Mouse (Mus musculus): ENCODE results near the gene Hhip. TPM values are rescaled to one million over a fixed set of nuclear protein-coding genes. Genes with fewer than 3 reads are reported as not detected.
"Not testable (repeated sequence)": the region's sequence is repeated elsewhere in the genome, so short reads cannot be mapped to it uniquely, and the experiment has no call there.

Hhip gene
- polyA plus RNA-seq, 1 experiment from 2014 or later, result 3.8 TPM

- Histone ChIP-seq H3K4me2 (no peak overlapping the region), H3K27me3 (ENCODE audit: control insufficient read depth, insufficient read depth, low read length) (no peaks in the 10 kb centered on the region), H3K4me3 (ENCODE audit: low read depth, low read length) (no peak overlapping the region), H3K4me1 (ENCODE audit: control insufficient read depth, insufficient read depth, low read length) (no peaks in the 10 kb centered on the region), H3K9me3 (ENCODE audit: control insufficient read depth, low read length) (no peaks in the 10 kb centered on the region), H3K36me3 (ENCODE audit: control insufficient read depth, insufficient read depth, low read length) (no peaks in the 10 kb centered on the region), H3K27ac (ENCODE audit: low read depth, low read length) (no peak overlapping the region), H3K9ac (ENCODE audit: low read length) (no peak overlapping the region)
- ATAC-seq (ENCODE audit: low FRiP score), result no peak
- 90% methylated on average over 2 of the region's 2 CpGs for WGBS
- no peak for DNase-seq (ENCODE audit: low spot score, missing footprints)
Measured at GRCm38 (mm10) chr8:80015818-80016217, 42.0 kb downstream of the Hhip start.

- no peaks in the 10 kb centered on the region for H3K9me3 ChIP-seq (ENCODE audit: control insufficient read depth, low read length)
- H3K4me3 ChIP-seq (ENCODE audit: low read depth, low read length), result no peak overlapping the region
- no peak overlapping the region for H3K9ac ChIP-seq (ENCODE audit: low read length)
- H3K36me3 ChIP-seq (ENCODE audit: control insufficient read depth, insufficient read depth, low read length), result no peaks in the 10 kb centered on the region
- no peak for DNase-seq (ENCODE audit: low spot score, missing footprints)
- H3K4me2 ChIP-seq, result no peak overlapping the region
- ATAC-seq (ENCODE audit: low FRiP score), result no peak
- H3K27me3 ChIP-seq (ENCODE audit: control insufficient read depth, insufficient read depth, low read length), result no peaks in the 10 kb centered on the region
- H3K27ac ChIP-seq (ENCODE audit: low read depth, low read length), result no peak overlapping the region
- WGBS, result 84% methylated on average over 5 of the region's 5 CpGs
- no peaks in the 10 kb centered on the region for H3K4me1 ChIP-seq (ENCODE audit: control insufficient read depth, insufficient read depth, low read length)
Measured at GRCm38 (mm10) chr8:80004421-80004820, 53.4 kb downstream of the Hhip start.

GRCm38 (mm10) chr8:80002313-80002712 is 55.5 kb downstream of the Hhip start:
- ATAC-seq (ENCODE audit: low FRiP score), result no peak
- H3K4me1 ChIP-seq (ENCODE audit: control insufficient read depth, insufficient read depth, low read length), result no peaks in the 10 kb centered on the region
- H3K27ac ChIP-seq (ENCODE audit: low read depth, low read length), result no peak overlapping the region
- no peak overlapping the region for H3K4me2 ChIP-seq
- H3K36me3 ChIP-seq (ENCODE audit: control insufficient read depth, insufficient read depth, low read length), result no peaks in the 10 kb centered on the region
- DNase-seq (ENCODE audit: low spot score, missing footprints), result no peak
- H3K9ac ChIP-seq (ENCODE audit: low read length), result no peak overlapping the region
- WGBS, result 87% methylated on average over 5 of the region's 5 CpGs
- H3K27me3 ChIP-seq (ENCODE audit: control insufficient read depth, insufficient read depth, low read length), result no peaks in the 10 kb centered on the region
- no peak overlapping the region for H3K4me3 ChIP-seq (ENCODE audit: low read depth, low read length)
- H3K9me3 ChIP-seq (ENCODE audit: control insufficient read depth, low read length), result no peaks in the 10 kb centered on the region

- Histone ChIP-seq H3K4me2 (no peak overlapping the region), H3K4me1 (ENCODE audit: control insufficient read depth, insufficient read depth, low read length) (no peaks in the 10 kb centered on the region), H3K36me3 (ENCODE audit: control insufficient read depth, insufficient read depth, low read length) (no peaks in the 10 kb centered on the region), H3K27ac (ENCODE audit: low read depth, low read length) (no peak overlapping the region), H3K4me3 (ENCODE audit: low read depth, low read length) (no peak overlapping the region), H3K27me3 (ENCODE audit: control insufficient read depth, insufficient read depth, low read length) (no peaks in the 10 kb centered on the region), H3K9me3 (ENCODE audit: control insufficient read depth, low read length) (no peaks in the 10 kb centered on the region), H3K9ac (ENCODE audit: low read length) (no peak overlapping the region)
- ATAC-seq (ENCODE audit: low FRiP score) (no peak), DNase-seq (ENCODE audit: low spot score, missing footprints) (no peak)
- WGBS, result 68% methylated on average over 6 of the region's 6 CpGs
Measured at GRCm38 (mm10) chr8:79995075-79995474, 62.7 kb downstream of the Hhip start.

GRCm38 (mm10) chr8:79993507-79993906 is 64.3 kb downstream of the Hhip start:
- H3K4me1 ChIP-seq (ENCODE audit: control insufficient read depth, insufficient read depth, low read length), result no peaks in the 10 kb centered on the region

GRCm38 (mm10) chr8:79992121-79992848 is 65.5 kb downstream of the Hhip start:
- 53% methylated on average over 9 of the region's 9 CpGs for WGBS
- H3K27me3 ChIP-seq (ENCODE audit: control insufficient read depth, insufficient read depth, low read length), result no peaks in the 10 kb centered on the region
- H3K9ac ChIP-seq (ENCODE audit: low read length), result no peak overlapping the region
- no peaks in the 10 kb centered on the region for H3K9me3 ChIP-seq (ENCODE audit: control insufficient read depth, low read length)
- ATAC-seq (ENCODE audit: low FRiP score) (no peak), DNase-seq (ENCODE audit: low spot score, missing footprints) (no peak)
- no peaks in the 10 kb centered on the region for H3K4me1 ChIP-seq (ENCODE audit: control insufficient read depth, insufficient read depth, low read length)
- no peak overlapping the region for H3K27ac ChIP-seq (ENCODE audit: low read depth, low read length)
- no peaks in the 10 kb centered on the region for H3K36me3 ChIP-seq (ENCODE audit: control insufficient read depth, insufficient read depth, low read length)
- H3K4me2 ChIP-seq, result no peak overlapping the region
- no peak overlapping the region for H3K4me3 ChIP-seq (ENCODE audit: low read depth, low read length)

More at GRCm38 (mm10) chr8:79993507-79993906, 64.3 kb downstream of the Hhip start:
- H3K27me3 ChIP-seq (ENCODE audit: control insufficient read depth, insufficient read depth, low read length), result no peaks in the 10 kb centered on the region
- no peak overlapping the region for H3K4me3 ChIP-seq (ENCODE audit: low read depth, low read length)
- 79% methylated on average over 1 of the region's 1 CpGs for WGBS
- no peak overlapping the region for H3K27ac ChIP-seq (ENCODE audit: low read depth, low read length)
- no peak overlapping the region for H3K4me2 ChIP-seq
- no peak overlapping the region for H3K9ac ChIP-seq (ENCODE audit: low read length)
- ATAC-seq (ENCODE audit: low FRiP score) (no peak), DNase-seq (ENCODE audit: low spot score, missing footprints) (no peak)
- H3K36me3 ChIP-seq (ENCODE audit: control insufficient read depth, insufficient read depth, low read length), result no peaks in the 10 kb centered on the region
- no peaks in the 10 kb centered on the region for H3K9me3 ChIP-seq (ENCODE audit: control insufficient read depth, low read length)

GRCm38 (mm10) chr8:79991420-79991819 is 66.4 kb downstream of the Hhip start:
- DNase-seq (ENCODE audit: low spot score, missing footprints); ATAC-seq (ENCODE audit: low FRiP score): not testable (repeated sequence)
- 79% methylated on average over 1 of the region's 2 CpGs for WGBS

DNA sequence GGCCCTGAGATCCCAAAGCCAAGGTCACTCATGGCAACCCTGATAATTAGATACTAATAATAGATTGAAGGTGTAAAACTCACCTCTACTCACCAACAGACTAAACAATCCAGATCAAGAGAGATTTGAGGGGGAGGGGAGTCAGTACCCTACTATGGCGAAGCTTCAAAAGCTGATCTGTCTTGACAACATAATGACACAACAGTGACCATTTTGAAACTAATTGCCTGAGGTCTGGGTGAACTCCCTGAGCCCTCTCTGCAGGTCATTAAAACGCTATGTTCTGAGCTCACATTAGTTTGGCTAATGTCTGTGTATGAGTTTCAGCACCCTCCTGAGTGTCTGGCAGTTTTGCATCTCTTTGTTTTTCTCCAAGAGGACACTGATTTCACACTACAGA is 72.9 kb downstream of the Hhip start:
- Histone ChIP-seq H3K4me3 (ENCODE audit: low read depth, low read length) (no peak overlapping the region), H3K4me1 (ENCODE audit: control insufficient read depth, insufficient read depth, low read length) (no peaks in the 10 kb centered on the region), H3K4me2 (no peak overlapping the region), H3K9me3 (ENCODE audit: control insufficient read depth, low read length) (no peaks in the 10 kb centered on the region), H3K36me3 (ENCODE audit: control insufficient read depth, insufficient read depth, low read length) (no peaks in the 10 kb centered on the region), H3K9ac (ENCODE audit: low read length) (no peak overlapping the region), H3K27ac (ENCODE audit: low read depth, low read length) (no peak overlapping the region), H3K27me3 (ENCODE audit: control insufficient read depth, insufficient read depth, low read length) (no peaks in the 10 kb centered on the region)
- DNase-seq (ENCODE audit: low spot score, missing footprints) (no peak), ATAC-seq (ENCODE audit: low FRiP score) (no peak)
- WGBS, result 76% methylated on average over 2 of the region's 2 CpGs

More at GRCm38 (mm10) chr8:79991420-79991819, 66.4 kb downstream of the Hhip start:
- not testable (repeated sequence) for H3K9me3 ChIP-seq (ENCODE audit: control insufficient read depth, low read length); H3K4me2 ChIP-seq; H3K4me3 ChIP-seq (ENCODE audit: low read depth, low read length); H3K9ac ChIP-seq (ENCODE audit: low read length); H3K27ac ChIP-seq (ENCODE audit: low read depth, low read length); H3K4me1 ChIP-seq (ENCODE audit: control insufficient read depth, insufficient read depth, low read length); H3K36me3 ChIP-seq (ENCODE audit: control insufficient read depth, insufficient read depth, low read length); H3K27me3 ChIP-seq (ENCODE audit: control insufficient read depth, insufficient read depth, low read length)

- Histone ChIP-seq H3K27ac (ENCODE audit: low read depth, low read length) (no peak overlapping the region), H3K4me1 (ENCODE audit: control insufficient read depth, insufficient read depth, low read length) (no peaks in the 10 kb centered on the region), H3K27me3 (ENCODE audit: control insufficient read depth, insufficient read depth, low read length) (no peaks in the 10 kb centered on the region), H3K9me3 (ENCODE audit: control insufficient read depth, low read length) (no peaks in the 10 kb centered on the region), H3K9ac (ENCODE audit: low read length) (no peak overlapping the region), H3K4me2 (no peak overlapping the region), H3K4me3 (ENCODE audit: low read depth, low read length) (no peak overlapping the region), H3K36me3 (ENCODE audit: control insufficient read depth, insufficient read depth, low read length) (no peaks in the 10 kb centered on the region)
- 76% methylated on average over 4 of the region's 4 CpGs for WGBS
- ATAC-seq (ENCODE audit: low FRiP score) (no peak), DNase-seq (ENCODE audit: low spot score, missing footprints) (no peak)
Measured at GRCm38 (mm10) chr8:79982144-79982543, 75.7 kb downstream of the Hhip start.
